Mouse (Mus musculus) intestine, postnatal 0 days (tissue): ENCODE data around the gene Grik4. TPM values are rescaled to one million over a fixed set of nuclear protein-coding genes. Genes with fewer than 3 reads are reported as not detected.

Experiments used
- ATAC-seq: fragments of 200-750 bp; cut with Nextera tagmentation; 2 replicates; pipeline ENCODE4 v1.8.0; 2017; ENCODE audit warnings: mild to moderate bottlenecking, moderate TSS enrichment, moderate library complexity
- H3K27ac ChIP-seq: fragments of 300-500 bp; sonication (generic); 2 replicates; pipeline ENCODE4 v1.5.1; 2014; ENCODE audit warnings: mild to moderate bottlenecking, low read depth, low read length, moderate library complexity
- H3K27me3 ChIP-seq: fragments of 300-500 bp; sonication (generic); replicated peaks from 2 replicates; pipeline ENCODE4 v1.6.1; 2014; ENCODE audit warnings: low read length, mixed read lengths; ENCODE audit not compliant: control insufficient read depth, insufficient read depth
- H3K36me3 ChIP-seq: fragments of 300-500 bp; sonication (generic); 2 replicates; pipeline ENCODE4 v1.6.1; 2014; ENCODE audit warnings: mild to moderate bottlenecking, moderate library complexity; ENCODE audit not compliant: control insufficient read depth, insufficient read depth
- H3K4me1 ChIP-seq: fragments of 300-500 bp; sonication (generic); replicated peaks from 2 replicates; pipeline ENCODE4 v1.6.1; 2014; ENCODE audit warnings: antibody characterized with exemption, low read length, mixed read lengths; ENCODE audit not compliant: control insufficient read depth, insufficient read depth
- H3K4me2 ChIP-seq: fragments of 300-500 bp; sonication (generic); replicated peaks from 2 replicates; pipeline ENCODE4 v1.6.1; 2014; ENCODE audit warnings: low read depth, mild to moderate bottlenecking, moderate library complexity
- H3K4me3 ChIP-seq: fragments of 300-500 bp; sonication (generic); 2 replicates; pipeline ENCODE4 v1.5.1; 2014; ENCODE audit warnings: low read depth, low read length
- H3K9ac ChIP-seq: fragments of 300-500 bp; sonication (generic); 2 replicates; pipeline ENCODE4 v1.6.1; 2014; ENCODE audit warnings: mild to moderate bottlenecking, low read depth, low read length
- H3K9me3 ChIP-seq: fragments of 300-500 bp; sonication (generic); 2 replicates; pipeline ENCODE4 v1.6.1; 2016; ENCODE audit warnings: mixed run types; ENCODE audit not compliant: control insufficient read depth
- CTCF ChIP-seq: sonication (generic); IDR thresholded peaks from 2 replicates; pipeline ENCODE4 v1.5.1; 2016; ENCODE audit warnings: low read depth, mild to moderate bottlenecking, control low read depth, antibody characterized with exemption, moderate library complexity
- WGBS: fragments of 180-500 bp; shearing (Covaris S2); extraction: QIAGEN DNeasy Blood & Tissue Kit; methylation state at CpG from one replicate; pipeline ENCODE4 v1.1.7; 2014; 5-methylcytosine and 5-hydroxymethylcytosine counted together
- polyA plus RNA-seq: library from polyadenylated mRNA; unstranded; fragments of >200 nt; fragmentation: Nextera tagmentation; extraction: Ambion mirVana; gene quantifications from 2 replicates; pipeline ENCODE4 v1.2.1, GENCODE M21; 2015

Grik4 gene
- polyA plus RNA-seq, 1 experiment from 2014 or later: 0.68 TPM

DNA sequence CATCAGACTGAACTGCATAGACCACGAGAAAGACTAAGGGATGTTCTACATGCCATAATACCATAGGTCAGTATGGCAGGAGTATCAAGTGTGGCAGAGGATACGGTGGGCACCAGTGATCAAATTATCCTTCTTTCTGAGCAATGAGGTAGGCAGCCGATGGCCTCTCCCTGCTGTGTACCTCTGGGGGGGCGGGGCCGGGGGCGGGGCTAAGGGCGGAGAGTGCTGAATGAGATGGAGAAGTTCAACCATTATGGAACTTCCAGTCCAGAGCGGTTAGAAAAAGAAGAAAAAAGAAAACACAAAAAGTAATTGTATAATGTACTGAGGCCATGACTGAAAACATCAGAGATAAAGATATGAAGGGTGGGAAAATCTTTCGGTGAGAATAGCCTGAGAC, 74.0 kb downstream of the Grik4 start:
- Histone ChIP-seq H3K4me1 (peaks cover 2% of the 10 kb centered on the region; the same call in 1 of the 2 replicates), H3K27me3 (no peaks in the 10 kb centered on the region), H3K27ac (no peak overlapping the region), H3K4me2 (no peak overlapping the region), H3K9ac (no peak overlapping the region), H3K4me3 (no peak overlapping the region), H3K9me3 (no peaks in the 10 kb centered on the region), H3K36me3 (no peaks in the 10 kb centered on the region)
- no peak for ATAC-seq
- TF ChIP-seq CTCF: no peak
- 45% methylated on average over 9 of the region's 9 CpGs for WGBS

DNA sequence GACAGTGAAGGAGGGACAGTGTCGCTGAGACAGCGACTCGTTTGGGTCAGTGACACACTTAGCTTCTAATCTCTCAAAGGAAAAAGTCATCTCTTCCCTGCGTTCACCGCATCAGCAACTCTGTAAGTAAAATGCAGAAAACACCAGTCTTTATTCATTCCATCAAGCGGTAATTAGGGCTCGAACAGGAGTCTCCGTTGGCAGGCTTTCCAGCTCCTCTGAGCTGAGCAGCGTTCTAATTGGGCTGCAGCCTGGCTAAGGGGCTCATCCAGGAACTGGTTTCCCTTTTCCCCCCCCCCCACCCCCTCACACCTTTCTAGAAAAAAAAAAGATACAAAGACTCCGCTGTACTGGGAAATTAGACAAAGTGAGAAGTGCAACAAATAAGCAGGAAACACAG, 75.8 kb downstream of the Grik4 start:
- no peak overlapping the region for H3K27ac ChIP-seq
- no peaks in the 10 kb centered on the region for H3K9me3 ChIP-seq
- H3K4me3 ChIP-seq: no peak overlapping the region
- H3K36me3 ChIP-seq: no peaks in the 10 kb centered on the region
- no peak overlapping the region for H3K9ac ChIP-seq
- H3K4me1 ChIP-seq: peaks cover 6% of the 10 kb centered on the region; the same call in 1 of the 2 replicates
- no peak overlapping the region for H3K4me2 ChIP-seq
- ATAC-seq: no peak
- no peak for TF ChIP-seq CTCF
- WGBS: 79% methylated on average over 10 of the region's 10 CpGs
- H3K27me3 ChIP-seq: no peaks in the 10 kb centered on the region

DNA sequence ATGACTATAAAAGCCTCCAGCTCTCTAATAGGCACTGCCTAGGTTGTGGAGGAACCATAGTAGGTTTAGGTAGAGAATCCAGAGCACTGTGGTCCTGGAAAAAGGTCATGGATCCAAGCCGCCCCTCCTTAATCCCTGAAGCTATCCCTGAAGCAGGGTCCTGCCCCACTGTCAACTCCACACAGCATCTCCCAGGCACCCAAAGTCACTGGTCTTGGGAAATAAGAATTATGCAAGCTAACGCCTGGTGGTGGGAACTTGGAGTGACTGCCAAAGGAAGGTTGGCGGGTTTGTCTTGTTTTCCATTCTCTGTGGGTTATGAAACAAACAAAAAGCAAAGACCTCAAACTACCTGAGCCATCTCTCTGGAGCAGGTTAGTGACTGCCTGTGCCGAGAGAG, 77.6 kb downstream of the Grik4 start:
- H3K4me1 ChIP-seq: peaks cover 6% of the 10 kb centered on the region; the same call in 1 of the 2 replicates
- no peak overlapping the region for H3K4me3 ChIP-seq
- WGBS: 92% methylated on average over 4 of the region's 4 CpGs
- no peaks in the 10 kb centered on the region for H3K36me3 ChIP-seq
- ATAC-seq: no peak
- H3K9me3 ChIP-seq: no peaks in the 10 kb centered on the region
- no peak overlapping the region for H3K9ac ChIP-seq
- H3K4me2 ChIP-seq: no peak overlapping the region
- no peak overlapping the region for H3K27ac ChIP-seq
- TF ChIP-seq CTCF: no peak
- H3K27me3 ChIP-seq: no peaks in the 10 kb centered on the region

DNA sequence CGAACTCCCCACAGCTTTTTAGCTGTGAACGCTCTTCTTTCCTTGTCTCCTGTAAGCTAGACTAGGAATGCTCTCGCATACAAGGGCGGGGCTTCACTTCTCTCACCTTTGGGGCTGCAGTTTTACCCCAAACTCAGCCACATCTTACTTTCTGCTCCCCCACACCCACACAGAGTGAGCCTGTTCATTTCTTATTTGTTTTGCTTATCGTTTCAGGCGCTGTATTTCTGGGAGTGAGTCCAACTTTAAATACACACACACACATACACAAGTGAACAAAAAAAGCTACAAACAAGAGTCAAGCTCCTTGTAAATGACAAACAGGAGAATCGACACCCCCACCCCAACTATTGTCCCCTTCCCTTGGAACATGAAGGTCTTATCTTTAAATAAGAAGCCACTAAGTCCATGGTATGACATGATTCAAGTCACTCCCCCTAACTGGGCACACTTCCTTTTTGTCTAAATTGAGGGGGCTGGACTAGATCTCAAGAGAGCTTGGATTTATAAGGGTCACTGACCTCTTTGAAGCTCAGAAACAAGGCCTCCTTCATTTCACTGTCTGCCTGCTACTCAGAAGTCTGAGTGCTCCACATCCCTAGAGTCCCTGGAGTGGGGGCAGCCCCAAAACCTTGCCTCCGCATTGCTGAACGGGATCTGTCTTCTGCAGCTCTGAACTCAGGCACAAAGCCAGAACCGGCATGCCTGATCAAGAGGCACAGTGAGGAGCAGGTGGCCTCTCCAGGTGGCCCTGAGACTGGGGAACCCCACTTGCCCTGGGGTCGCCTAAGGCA, 79.1 kb downstream of the Grik4 start:
- H3K27ac ChIP-seq: no peak overlapping the region
- no peaks in the 10 kb centered on the region for H3K9me3 ChIP-seq
- no peak overlapping the region for H3K4me2 ChIP-seq
- H3K36me3 ChIP-seq: no peaks in the 10 kb centered on the region
- peaks cover 6% of the 10 kb centered on the region; the same call in 1 of the 2 replicates for H3K4me1 ChIP-seq
- TF ChIP-seq CTCF: no peak
- H3K27me3 ChIP-seq: no peaks in the 10 kb centered on the region
- no peak for ATAC-seq
- 34% methylated on average over 11 of the region's 11 CpGs for WGBS
- H3K9ac ChIP-seq: no peak overlapping the region
- H3K4me3 ChIP-seq: no peak overlapping the region

DNA sequence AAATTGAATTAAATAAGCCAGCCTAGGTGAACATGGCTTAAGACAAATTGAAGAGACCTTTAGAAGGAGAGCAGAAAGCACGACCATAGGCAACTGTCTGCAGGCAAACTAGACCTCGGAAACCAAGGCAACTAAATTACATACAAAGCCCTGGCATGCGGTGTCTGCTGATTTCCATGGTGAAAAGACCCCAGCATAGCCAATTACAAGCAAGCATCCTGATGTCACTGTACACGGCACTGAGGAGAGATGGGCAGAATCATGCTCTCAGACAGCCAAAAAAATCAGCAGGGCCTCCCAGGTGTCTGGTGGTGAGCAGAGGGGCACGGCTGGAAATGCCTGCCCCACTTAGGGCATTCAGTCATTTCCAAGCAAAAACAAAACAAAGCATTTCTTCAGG, 80.9 kb downstream of the Grik4 start:
- ATAC-seq: no peak
- Histone ChIP-seq H3K36me3 (no peaks in the 10 kb centered on the region), H3K9me3 (no peaks in the 10 kb centered on the region), H3K4me3 (no peak overlapping the region), H3K4me1 (peaks cover 6% of the 10 kb centered on the region; the same call in 1 of the 2 replicates), H3K27me3 (no peaks in the 10 kb centered on the region), H3K9ac (no peak overlapping the region), H3K27ac (no peak overlapping the region), H3K4me2 (no peak overlapping the region)
- 86% methylated on average over 5 of the region's 5 CpGs for WGBS
- TF ChIP-seq CTCF: no peak

DNA sequence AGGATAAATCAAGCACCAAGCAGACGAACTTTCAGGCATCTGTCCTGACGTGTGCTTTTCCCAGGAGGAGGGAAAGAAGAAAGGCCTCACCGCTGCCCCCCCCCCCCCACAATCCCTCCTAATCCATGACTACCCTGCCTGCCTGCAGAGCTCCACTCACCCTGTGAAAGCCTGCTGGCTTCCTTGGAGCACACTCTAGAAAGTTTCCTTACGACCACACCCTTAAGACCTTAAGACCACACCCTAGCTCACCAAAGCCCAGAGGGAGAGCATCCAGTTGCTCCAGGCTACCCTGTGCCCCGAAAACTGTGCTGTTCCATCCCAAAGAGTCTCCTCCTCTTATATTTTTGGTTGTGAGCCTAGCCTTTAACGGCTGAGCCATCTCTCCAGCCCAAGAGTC, 82.6 kb downstream of the Grik4 start:
- peaks cover 6% of the 10 kb centered on the region; the same call in 1 of the 2 replicates for H3K4me1 ChIP-seq
- H3K9me3 ChIP-seq: no peaks in the 10 kb centered on the region
- no peaks in the 10 kb centered on the region for H3K36me3 ChIP-seq
- H3K27me3 ChIP-seq: no peaks in the 10 kb centered on the region
- no peak overlapping the region for H3K4me2 ChIP-seq
- 76% methylated on average over 6 of the region's 6 CpGs for WGBS
- no peak overlapping the region for H3K4me3 ChIP-seq
- no peak overlapping the region for H3K27ac ChIP-seq
- ATAC-seq: no peak
- TF ChIP-seq CTCF: no peak
- no peak overlapping the region for H3K9ac ChIP-seq
